Mouse (Mus musculus): Measurements from ENCODE around the gene Prss38. TPM values are rescaled to one million over a fixed set of nuclear protein-coding genes. Genes with fewer than 3 reads are reported as not detected.

The Prss38 gene
- 0.22 and 0.28 TPM in 2 replicates for polyA plus RNA-seq (2012; rRNA removed)

GRCm38 (mm10) chr11:59375475-59375874, at the start of gene Prss38:
Gene Prss38 (minus strand): TSS chr11:59375657.

Other genes starting within 250 kb of the Prss38 start
- gene Obscn, start 239.3 kb downstream of the Prss38 start, polyA plus RNA-seq (2012; rRNA removed): 2.4 and 3.9 TPM in 2 replicates
- gene Iba57, start 211.9 kb downstream of the Prss38 start, polyA plus RNA-seq (2012; rRNA removed): 7.4 and 8.0 TPM in 2 replicates
- 1.2 and 1.3 TPM in 2 replicates for gene Gjc2, start 192.4 kb downstream of the Prss38 start, polyA plus RNA-seq (2012; rRNA removed)
- 226 and 237 TPM in 2 replicates for gene Guk1, start 183.4 kb downstream of the Prss38 start, polyA plus RNA-seq (2012; rRNA removed)
- gene Mrpl55, start 173.2 kb downstream of the Prss38 start, polyA plus RNA-seq (2012; rRNA removed): 45.8 and 46.8 TPM in 2 replicates
- gene 2310033P09Rik, start 167.3 kb downstream of the Prss38 start, polyA plus RNA-seq (2012; rRNA removed): 35.9 and 37.6 TPM in 2 replicates
- 636 and 637 TPM in 2 replicates for gene Arf1, start 147.4 kb downstream of the Prss38 start, polyA plus RNA-seq (2012; rRNA removed)
- 0.09 and 0.10 TPM in 2 replicates for gene Wnt3a, start 84.9 kb downstream of the Prss38 start, polyA plus RNA-seq (2012; rRNA removed)
- 2.7 and 3.3 TPM in 2 replicates for gene Wnt9a, start 68.7 kb downstream of the Prss38 start, polyA plus RNA-seq (2012; rRNA removed)
- 14.3 and 15.7 TPM in 2 replicates for gene Jmjd4, start 74.4 kb upstream of the Prss38 start, polyA plus RNA-seq (2012; rRNA removed)
- 413 and 432 TPM in 2 replicates for gene Snap47, start 75.5 kb upstream of the Prss38 start, polyA plus RNA-seq (2012; rRNA removed)
- gene Zfp867, start 96.8 kb upstream of the Prss38 start, polyA plus RNA-seq (2012; rRNA removed): 8.2 and 8.3 TPM in 2 replicates
- 10.1 and 10.9 TPM in 2 replicates for gene Zkscan17, start 151.1 kb upstream of the Prss38 start, polyA plus RNA-seq (2012; rRNA removed)
- gene Nlrp3, start 165.9 kb upstream of the Prss38 start, polyA plus RNA-seq (2012; rRNA removed): 0.23 TPM in 2 replicates
- not detected in 2 replicates for gene Olfr222, start 200.6 kb upstream of the Prss38 start, polyA plus RNA-seq (2012; rRNA removed)
- gene Olfr223, start 217.6 kb upstream of the Prss38 start, polyA plus RNA-seq (2012; rRNA removed): not detected in 2 replicates